Mouse (Mus musculus): ENCODE results near the gene Rangrf.

DNA sequence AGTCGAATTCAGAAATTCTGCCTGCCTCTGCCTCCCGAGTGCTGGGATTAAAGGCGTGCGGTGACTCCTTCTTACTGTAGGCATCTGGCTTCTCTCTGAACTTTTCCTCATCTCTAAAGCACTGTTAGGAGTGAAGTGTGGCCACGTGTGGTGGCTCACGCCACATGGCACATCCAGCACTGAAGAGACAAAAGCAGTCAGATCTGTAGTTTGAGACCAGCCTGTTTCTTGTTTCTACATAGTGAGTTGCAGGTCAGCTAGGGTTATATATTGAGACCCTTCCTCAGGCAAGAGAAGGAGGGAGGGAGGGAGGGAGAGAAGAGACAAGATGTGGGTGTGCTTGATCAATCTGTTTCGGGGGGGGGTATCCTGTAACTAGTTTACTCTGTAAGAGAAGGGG, at the start of gene Rangrf:
- no peak for TF ChIP-seq CTCF (IDR thresholded peaks at IDR 0.05; ENCODE audit: low read depth)
- no peak for TF ChIP-seq EP300 (IDR thresholded peaks at IDR 0.05; ENCODE audit: low read depth)
